Mouse (Mus musculus) ES-E14 (cell line): ENCODE data around the gene Slc12a3. TPM values are rescaled to one million over a fixed set of nuclear protein-coding genes. Genes with fewer than 3 reads are reported as not detected.

ENCODE experiments used
- DNase-seq: peaks from one replicate; pipeline ENCODE4 v3.0.0-alpha.2; 2013; ENCODE audit warnings: low read depth, low spot score
- H3K27ac ChIP-seq: 2 replicates; pipeline ENCODE4 v1.5.1; 2012; ENCODE audit warnings: low read depth, mild to moderate bottlenecking, low read length, moderate library complexity, mixed read lengths; ENCODE audit not compliant: poor library complexity, insufficient read depth, severe bottlenecking
- H3K36me3 ChIP-seq: 2 replicates; pipeline ENCODE4 v1.6.1; 2012; ENCODE audit warnings: mild to moderate bottlenecking, low read length, moderate library complexity, mixed read lengths; ENCODE audit not compliant: control insufficient read depth, poor library complexity, insufficient read depth, severe bottlenecking
- H3K4me1 ChIP-seq, 2 experiments: fragments of 150-350 bp in 1 of 2; sonication (generic) in 1 of 2; 2 replicates each; pipeline ENCODE4 v1.6.1; 2012; ENCODE audit warnings: low read length in 2 of 2, mild to moderate bottlenecking in 1 of 2, mixed read lengths in 1 of 2; ENCODE audit not compliant: control insufficient read depth in 2 of 2, insufficient read depth in 2 of 2, poor library complexity in 1 of 2
- H3K4me3 ChIP-seq, 2 experiments: fragments of 150-350 bp in 1 of 2; sonication (generic) in 1 of 2; 2 replicates each; pipeline ENCODE4 v1.5.1; 2012; ENCODE audit warnings: low read length in 2 of 2, low read depth in 1 of 2, mild to moderate bottlenecking in 1 of 2, mixed read lengths in 1 of 2; ENCODE audit not compliant: insufficient read depth in 1 of 2, poor library complexity in 1 of 2, severe bottlenecking in 1 of 2
- H3K9ac ChIP-seq: 2 replicates; pipeline ENCODE4 v1.6.1; 2012; ENCODE audit warnings: low read depth, mild to moderate bottlenecking, low read length, mixed read lengths; ENCODE audit not compliant: poor library complexity, insufficient read depth, severe bottlenecking
- H3K9me3 ChIP-seq: fragments of 150-350 bp; sonication (generic); 2 replicates; pipeline ENCODE4 v1.6.1; 2012; ENCODE audit warnings: low read depth, mild to moderate bottlenecking, low read length; ENCODE audit not compliant: control insufficient read depth, insufficient read depth
- CHD2 ChIP-seq: IDR thresholded peaks from 2 replicates; pipeline ENCODE4 v1.6.1; 2014; ENCODE audit warnings: mild to moderate bottlenecking, low read depth, low read length, inconsistent platforms
- HCFC1 ChIP-seq: IDR thresholded peaks from 2 replicates; pipeline ENCODE4 v1.6.1; 2012; ENCODE audit warnings: low read length, inconsistent platforms, borderline replicate concordance; ENCODE audit not compliant: insufficient read depth
- MAFK ChIP-seq: IDR thresholded peaks from 2 replicates; pipeline ENCODE4 v1.6.1; 2014; ENCODE audit warnings: mild to moderate bottlenecking, low read depth, low read length, inconsistent platforms; ENCODE audit not compliant: insufficient read depth
- ZC3H11A ChIP-seq: IDR thresholded peaks from 2 replicates; pipeline ENCODE4 v1.6.1; 2012; ENCODE audit warnings: low read depth, mild to moderate bottlenecking, inconsistent platforms, low read length, borderline replicate concordance
- ZNF384 ChIP-seq: IDR thresholded peaks from 2 replicates; pipeline ENCODE4 v1.6.1; 2012; ENCODE audit warnings: low read depth, low read length, inconsistent platforms
- in situ Hi-C, 2 experiments: fragments of 600-800 bp; cut with MboI; formaldehyde crosslinking; loops; one replicate each; pipeline ENCODE4 v1.15.1; 2025; ENCODE audit warnings: low sequenced_read_pairs in 2 of 2, inconsistent platforms in 1 of 2; ENCODE audit not compliant: unreplicated experiment in 2 of 2
- total RNA-seq: library from RNA; depleted of rRNA; stranded (reverse); fragments of 300-350 nt; gene quantifications from 2 replicates; pipeline ENCODE4 v1.2.3, GENCODE M21; 2012

The Slc12a3 gene
- total RNA-seq, 1 experiment, result 0.94 TPM

- H3K9ac ChIP-seq, result no peak overlapping the region
- DNase-seq, result no peak
- H3K4me3 ChIP-seq, result no peak overlapping the region
- no peaks in the 10 kb centered on the region for H3K4me1 ChIP-seq
- TF ChIP-seq MAFK (no peak), ZC3H11A (no peak), ZNF384 (no peak), HCFC1 (no peak), CHD2 (no peak)
- H3K27ac ChIP-seq, result no peak overlapping the region
- in situ Hi-C loops, result no loop called here
- H3K36me3 ChIP-seq, result no peaks in the 10 kb centered on the region
- no peaks in the 10 kb centered on the region for H3K9me3 ChIP-seq
Observed at GRCm38 (mm10) chr8:94337559-94337958, 8.6 kb downstream of the Slc12a3 start.

- peaks cover 0 to 4% of the 10 kb centered on the region in 2 experiments; a peak in 1 of 4 replicates for H3K4me1 ChIP-seq
- in situ Hi-C loops, result no loop called here
- H3K27ac ChIP-seq, result no peak overlapping the region
- DNase-seq, result no peak
- no peaks in the 10 kb centered on the region for H3K9me3 ChIP-seq
- no peak overlapping the region for H3K4me3 ChIP-seq
- no peak overlapping the region for H3K9ac ChIP-seq
- TF ChIP-seq CHD2 (no peak), ZNF384 (no peak), HCFC1 (no peak), MAFK (no peak), ZC3H11A (no peak)
- no peaks in the 10 kb centered on the region for H3K36me3 ChIP-seq
Observed at GRCm38 (mm10) chr8:94340796-94341195, 11.8 kb downstream of the Slc12a3 start.

GRCm38 (mm10) chr8:94342691-94343090, 13.7 kb downstream of the Slc12a3 start:
- Histone ChIP-seq H3K4me1 (peaks cover 0 to 4% of the 10 kb centered on the region in 2 experiments; a peak in 1 of 4 replicates), H3K36me3 (no peaks in the 10 kb centered on the region)
- in situ Hi-C loops, result no loop called here

GRCm38 (mm10) chr8:94343290-94343689, 14.3 kb downstream of the Slc12a3 start:
- DNase-seq, result peak; percentile 39
- Histone ChIP-seq H3K4me3 (no peak overlapping the region), H3K9me3 (no peaks in the 10 kb centered on the region), H3K27ac (no peak overlapping the region), H3K9ac (no peak overlapping the region), H3K4me1 (peaks cover 0 to 4% of the 10 kb centered on the region in 2 experiments; a peak in 1 of 4 replicates), H3K36me3 (no peaks in the 10 kb centered on the region)
- TF ChIP-seq ZC3H11A (no peak), MAFK (no peak)
- in situ Hi-C loops, result no loop called here

More at GRCm38 (mm10) chr8:94342691-94343090, 13.7 kb downstream of the Slc12a3 start:
- no peak for DNase-seq
- Histone ChIP-seq H3K9ac (no peak overlapping the region), H3K9me3 (no peaks in the 10 kb centered on the region), H3K4me3 (no peak overlapping the region), H3K27ac (no peak overlapping the region)
- TF ChIP-seq ZNF384 (no peak), CHD2 (no peak), HCFC1 (no peak), MAFK (no peak), ZC3H11A (no peak)

GRCm38 (mm10) chr8:94343778-94344320, 14.8 kb downstream of the Slc12a3 start:
- Histone ChIP-seq H3K4me1 (peaks cover 0 to 4% of the 10 kb centered on the region in 2 experiments; a peak in 1 of 4 replicates), H3K36me3 (no peaks in the 10 kb centered on the region), H3K9ac (no peak overlapping the region), H3K4me3 (no peak overlapping the region), H3K27ac (no peak overlapping the region), H3K9me3 (no peaks in the 10 kb centered on the region)
- in situ Hi-C loops, result no loop called here
- TF ChIP-seq MAFK, result no peak
- TF ChIP-seq ZNF384, result no peak
- no peak for TF ChIP-seq ZC3H11A
- TF ChIP-seq HCFC1, result no peak
- no peak for TF ChIP-seq CHD2
- DNase-seq, result no peak
